Mouse (Mus musculus) spleen, postnatal 36 days (tissue): ENCODE measurements around the gene Mblac2.

ENCODE experiments used
- DNase-seq, 2 experiments: peaks; one replicate each; pipeline ENCODE4 v3.0.0; 2022; ENCODE audit warnings: low spot score in 2 of 2, mixed read lengths in 1 of 2

Gene Mblac2

GRCm38 (mm10) chr13:81736606-81737005 is 25.5 kb downstream of the Mblac2 start:
- no peak for DNase-seq

GRCm38 (mm10) chr13:81740898-81741297 is 29.8 kb downstream of the Mblac2 start:
- DNase-seq = peak; percentile 4 to 7

- DNase-seq = no peak
Measured at GRCm38 (mm10) chr13:81743391-81744091, 32.4 kb downstream of the Mblac2 start.

GRCm38 (mm10) chr13:81744092-81744396 is 32.9 kb downstream of the Mblac2 start:
- no peak for DNase-seq

GRCm38 (mm10) chr13:81754878-81755277 is 43.7 kb downstream of the Mblac2 start:
- DNase-seq = no peak

GRCm38 (mm10) chr13:81755324-81755723 is 44.2 kb downstream of the Mblac2 start:
- no peak for DNase-seq

- no peak for DNase-seq
Measured at GRCm38 (mm10) chr13:81757058-81757660, 46.0 kb downstream of the Mblac2 start.

- no peak for DNase-seq
Measured at GRCm38 (mm10) chr13:81760379-81760778, 49.2 kb downstream of the Mblac2 start.

GRCm38 (mm10) chr13:81761566-81762186 is 50.5 kb downstream of the Mblac2 start:
- no peak for DNase-seq

GRCm38 (mm10) chr13:81764173-81764572 is 53.0 kb downstream of the Mblac2 start:
- DNase-seq = no peak

- DNase-seq = peak; percentile 26 to 51
Measured at GRCm38 (mm10) chr13:81767038-81767659, 56.0 kb downstream of the Mblac2 start.

GRCm38 (mm10) chr13:81776217-81776616 is 65.1 kb downstream of the Mblac2 start:
- DNase-seq = no peak

GRCm38 (mm10) chr13:81782475-81782874 is 71.3 kb downstream of the Mblac2 start:
- no peak for DNase-seq

- DNase-seq = peak; percentile 89 to 93
Measured at GRCm38 (mm10) chr13:81782971-81783404, 71.8 kb downstream of the Mblac2 start, which contains the start of gene Cetn3. Gene Cetn3, plus strand, starts transcription at chr13:81783077.

GRCm38 (mm10) chr13:81783405-81784342 is 72.5 kb downstream of the Mblac2 start:
- DNase-seq = peak; percentile 97 to 98

GRCm38 (mm10) chr13:81785766-81786480 is 74.8 kb downstream of the Mblac2 start:
- no peak for DNase-seq

- DNase-seq = no peak
Measured at GRCm38 (mm10) chr13:81790160-81790559, 79.0 kb downstream of the Mblac2 start.

GRCm38 (mm10) chr13:81791861-81792260 is 80.7 kb downstream of the Mblac2 start:
- no peak for DNase-seq

- DNase-seq = peak; percentile 21 to 31
Measured at GRCm38 (mm10) chr13:81793850-81794249, 82.7 kb downstream of the Mblac2 start.

- DNase-seq = no peak
Measured at GRCm38 (mm10) chr13:81801121-81801520, 90.0 kb downstream of the Mblac2 start.
